Mouse (Mus musculus): ENCODE measurements at regions not wholly inside any gene's neighbourhood (a gene's known extent, or its start where the extent isn't known, plus 50 kb on each side); places are given as distances from the start of the nearest gene placed in this dataset.

GRCm38 (mm10) chr1:77102421-77103133 lies 412.3 kb downstream of the Epha4 start:
- no peak for TF ChIP-seq CTCF (IDR thresholded peaks at IDR 0.05; ENCODE audit: extremely low read depth, insufficient read depth, low read length)
- TF ChIP-seq POLR2A (IDR thresholded peaks at IDR 0.05; ENCODE audit: extremely low read depth, insufficient read depth, low read length), result no peak
